Mouse (Mus musculus) stomach, postnatal 0 days (tissue): ENCODE measurements around the gene Slc8a1.

ENCODE experiments used
- CTCF ChIP-seq: IDR thresholded peaks from 2 replicates; pipeline ENCODE4 v1.5.1; 2016; ENCODE audit warnings: antibody characterized with exemption, low read depth, mild to moderate bottlenecking, moderate library complexity
- EP300 ChIP-seq: optimal IDR thresholded peaks from 2 replicates; pipeline ENCODE3; 2016; ENCODE audit warnings: antibody characterized with exemption

DNA sequence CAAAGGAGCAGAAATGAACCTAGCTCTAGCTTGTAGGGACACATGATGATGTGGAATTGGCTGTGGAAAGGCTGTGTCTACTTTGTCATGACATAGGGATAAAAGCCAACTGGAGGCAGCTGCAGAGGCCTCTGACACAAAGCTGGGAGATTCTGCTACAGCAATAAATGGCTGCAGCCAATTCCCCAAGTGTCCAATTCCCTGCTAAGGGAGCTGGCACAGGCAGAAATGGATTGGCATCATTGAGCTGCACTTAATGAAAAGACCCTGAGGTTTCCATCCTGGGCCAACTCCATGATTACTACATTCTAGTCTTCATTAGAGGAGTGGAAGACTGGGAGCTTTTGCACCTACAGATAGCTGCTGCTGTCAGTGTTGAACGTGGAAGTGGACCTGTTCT lies 251.8 kb downstream of the Slc8a1 start:
- TF ChIP-seq CTCF (no peak), EP300 (no peak)
